Mouse (Mus musculus) ES-E14 (cell line): ENCODE measurements at regions not wholly inside any gene's neighbourhood (a gene's known extent, or its start where the extent isn't known, plus 50 kb on each side); places are given as distances from the start of the nearest gene placed in this dataset.

Experiments
- HCFC1 ChIP-seq: IDR thresholded peaks from 2 replicates; pipeline ENCODE4 v1.6.1; 2012; ENCODE audit warnings: low read length, inconsistent platforms, borderline replicate concordance; ENCODE audit not compliant: insufficient read depth
- MAFK ChIP-seq: IDR thresholded peaks from 2 replicates; pipeline ENCODE4 v1.6.1; 2014; ENCODE audit warnings: mild to moderate bottlenecking, low read depth, low read length, inconsistent platforms; ENCODE audit not compliant: insufficient read depth
- ZC3H11A ChIP-seq: IDR thresholded peaks from 2 replicates; pipeline ENCODE4 v1.6.1; 2012; ENCODE audit warnings: low read depth, mild to moderate bottlenecking, inconsistent platforms, low read length, borderline replicate concordance

DNA sequence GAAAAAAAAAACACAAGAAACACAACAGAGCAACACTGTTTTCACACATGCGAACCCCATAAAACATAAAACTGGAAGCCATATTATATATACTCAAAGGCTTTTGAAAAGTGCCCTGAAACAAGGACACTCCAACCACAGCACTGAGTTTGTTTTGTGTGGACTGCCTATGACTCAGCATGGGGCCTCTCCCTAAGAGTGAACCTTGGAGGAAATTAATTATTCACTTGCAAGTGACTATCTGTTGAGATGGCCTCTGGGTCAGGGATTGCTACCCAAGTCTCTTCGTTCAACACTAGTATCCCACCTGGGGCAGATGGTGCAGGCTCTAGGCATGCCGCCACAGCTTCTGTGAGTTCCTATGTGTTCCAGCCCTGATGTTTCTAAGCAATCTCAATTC lies 461.3 kb upstream of the Nr3c2 start:
- TF ChIP-seq ZC3H11A (no peak), HCFC1 (no peak), MAFK (no peak)
